Mouse (Mus musculus) MEL (cell line): ENCODE data around the gene Cacna1c. TPM values are rescaled to one million over a fixed set of nuclear protein-coding genes. Genes with fewer than 3 reads are reported as not detected.

Experiments used
- DNase-seq: peaks from one replicate; pipeline ENCODE4 v3.0.0; 2011; ENCODE audit warnings: low read depth, low spot score
- H3K27ac ChIP-seq: 2 replicates; pipeline ENCODE4 v1.5.1; 2012; ENCODE audit warnings: low read depth, mild to moderate bottlenecking, control low read depth, low read length, moderate library complexity; ENCODE audit not compliant: control insufficient read depth
- H3K27me3 ChIP-seq, 2 experiments: fragments of 150-350 bp in 1 of 2; sonication (generic) in 1 of 2; 2 replicates each; pipeline ENCODE4 v1.6.1; 2012; ENCODE audit warnings: low read length in 2 of 2, mild to moderate bottlenecking in 2 of 2, improper control_type of control experiment in 1 of 2, moderate library complexity in 1 of 2; ENCODE audit not compliant: insufficient read depth in 2 of 2, control insufficient read depth in 1 of 2
- H3K36me3 ChIP-seq, 2 experiments: 2 replicates each; pipeline ENCODE4 v1.6.1; 2012 to 2014; ENCODE audit warnings: low read length in 2 of 2, improper control_type of control experiment in 1 of 2, inconsistent platforms in 1 of 2, mild to moderate bottlenecking in 1 of 2; ENCODE audit not compliant: insufficient read depth in 2 of 2, control insufficient read depth in 1 of 2
- H3K4me1 ChIP-seq, 2 experiments: fragments of 150-350 bp in 1 of 2; sonication (generic) in 1 of 2; 2 replicates each; pipeline ENCODE4 v1.6.1; 2012; ENCODE audit warnings: low read length in 2 of 2, improper control_type of control experiment in 1 of 2, mild to moderate bottlenecking in 1 of 2; ENCODE audit not compliant: insufficient read depth in 2 of 2, control insufficient read depth in 1 of 2
- H3K4me3 ChIP-seq, 2 experiments: fragments of 150-350 bp in 1 of 2; sonication (generic) in 1 of 2; 2 replicates each; pipeline ENCODE4 v1.5.1; 2012; ENCODE audit warnings: low read depth in 2 of 2, low read length in 2 of 2, mild to moderate bottlenecking in 2 of 2, moderate library complexity in 2 of 2, control low read depth in 1 of 2, improper control_type of control experiment in 1 of 2; ENCODE audit not compliant: control insufficient read depth in 1 of 2, insufficient read depth in 1 of 2
- H3K79me2 ChIP-seq: 2 replicates; pipeline ENCODE4 v1.6.1; 2012; ENCODE audit warnings: mild to moderate bottlenecking, low read length, moderate library complexity; ENCODE audit not compliant: control insufficient read depth, poor library complexity, insufficient read depth
- H3K9ac ChIP-seq: 2 replicates; pipeline ENCODE4 v1.6.1; 2012; ENCODE audit warnings: low read depth, mild to moderate bottlenecking, control low read depth, low read length, moderate library complexity; ENCODE audit not compliant: control insufficient read depth, poor library complexity, severe bottlenecking
- H3K9me3 ChIP-seq: fragments of 150-350 bp; sonication (generic); replicated peaks from 2 replicates; pipeline ENCODE4 v1.6.1; 2012; ENCODE audit warnings: mild to moderate bottlenecking, low read length, improper control_type of control experiment, moderate library complexity; ENCODE audit not compliant: insufficient read depth
- E2F4 ChIP-seq: IDR thresholded peaks from 2 replicates; pipeline ENCODE4 v1.6.1; 2011; ENCODE audit warnings: low read depth, low read length, improper control_type of control experiment, borderline replicate concordance
- EP300 ChIP-seq, 2 experiments: IDR thresholded peaks; 2 replicates each; pipeline ENCODE4 v1.6.1; 2011; ENCODE audit warnings: improper control_type of control experiment in 2 of 2, low read length in 2 of 2, low read depth in 1 of 2, mild to moderate bottlenecking in 1 of 2
- GABPA ChIP-seq: IDR thresholded peaks from 2 replicates; pipeline ENCODE4 v1.6.1; 2012; ENCODE audit warnings: low read depth, mild to moderate bottlenecking, inconsistent platforms, low read length, improper control_type of control experiment, moderate library complexity
- GATA1 ChIP-seq: IDR thresholded peaks from 2 replicates; pipeline ENCODE4 v1.6.1; 2011; ENCODE audit warnings: low read depth, low read length, improper control_type of control experiment
- MAFK ChIP-seq: IDR thresholded peaks from 2 replicates; pipeline ENCODE4 v1.6.1; 2011; ENCODE audit warnings: low read depth, mild to moderate bottlenecking, low read length, improper control_type of control experiment, borderline replicate concordance
- MAZ ChIP-seq: IDR thresholded peaks from 2 replicates; pipeline ENCODE4 v1.6.1; 2012; ENCODE audit warnings: low read depth, mild to moderate bottlenecking, inconsistent platforms, low read length, improper control_type of control experiment
- MEF2A ChIP-seq: IDR thresholded peaks from 2 replicates; pipeline ENCODE4 v1.6.1; 2014; ENCODE audit warnings: low read depth, mild to moderate bottlenecking, inconsistent platforms, low read length, improper control_type of control experiment; ENCODE audit not compliant: poor library complexity, insufficient replicate concordance, severe bottlenecking; ENCODE audit errors: extremely low read depth
- MXI1 ChIP-seq: IDR thresholded peaks from 2 replicates; pipeline ENCODE4 v1.6.1; 2011; ENCODE audit warnings: mild to moderate bottlenecking, low read depth, low read length, improper control_type of control experiment
- NELFE ChIP-seq: IDR thresholded peaks from 2 replicates; pipeline ENCODE4 v1.6.1; 2011; ENCODE audit warnings: low read depth, low read length, improper control_type of control experiment
- NRF1 ChIP-seq: IDR thresholded peaks from 2 replicates; pipeline ENCODE4 v1.6.1; 2014; ENCODE audit warnings: low read depth, mild to moderate bottlenecking, inconsistent platforms, low read length, improper control_type of control experiment, moderate library complexity; ENCODE audit not compliant: poor library complexity, insufficient read depth, severe bottlenecking
- RAD21 ChIP-seq: IDR thresholded peaks from 2 replicates; pipeline ENCODE4 v1.6.1; 2011; ENCODE audit warnings: mild to moderate bottlenecking, low read depth, low read length, improper control_type of control experiment
- RCOR1 ChIP-seq: IDR thresholded peaks from 2 replicates; pipeline ENCODE4 v1.6.1; 2012; ENCODE audit warnings: low read depth, mild to moderate bottlenecking, inconsistent platforms, low read length, improper control_type of control experiment
- SIN3A ChIP-seq: IDR thresholded peaks from 2 replicates; pipeline ENCODE4 v1.6.1; 2012; ENCODE audit warnings: low read length, improper control_type of control experiment, inconsistent platforms
- TCF12 ChIP-seq: IDR thresholded peaks from 2 replicates; pipeline ENCODE4 v1.6.1; 2014; ENCODE audit warnings: low read depth, mild to moderate bottlenecking, inconsistent platforms, low read length, improper control_type of control experiment, moderate library complexity
- ZC3H11A ChIP-seq: IDR thresholded peaks from 2 replicates; pipeline ENCODE4 v1.6.1; 2012; ENCODE audit warnings: low read depth, mild to moderate bottlenecking, inconsistent platforms, low read length, improper control_type of control experiment
- ZMIZ1 ChIP-seq: IDR thresholded peaks from 2 replicates; pipeline ENCODE4 v1.6.1; 2012; ENCODE audit warnings: low read depth, mild to moderate bottlenecking, inconsistent platforms, low read length, improper control_type of control experiment, moderate library complexity
- polyA plus RNA-seq, 2 experiments: library from polyadenylated mRNA; stranded (reverse) in 1 of 2; unstranded in 1 of 2; fragments of >175 nt in 1 of 2; fragments of >200 nt in 1 of 2; gene quantifications; 2 replicates each; pipeline versions ENCODE4 v1.2.1 to v1.2.4; 2012; ENCODE audit warnings: low replicate concordance in 2 of 2, low read depth in 1 of 2; ENCODE audit not compliant: insufficient read length in 2 of 2, insufficient read depth in 1 of 2, missing spikeins in 1 of 2
- total RNA-seq: library from RNA; depleted of rRNA; stranded (reverse); fragments of 300-350 nt; gene quantifications from 2 replicates; pipeline ENCODE4 v1.2.3, GENCODE M21; 2012

Gene Cacna1c
- total and polyA plus RNA-seq, 3 experiments = 3.4 to 4.4 TPM; not detected in 1

GRCm38 (mm10) chr6:118858431-118858830 is 337.8 kb downstream of the Cacna1c start:
- H3K36me3 ChIP-seq = no peaks in the 10 kb centered on the region
- TF ChIP-seq SIN3A (no peak), MEF2A (no peak), MAFK (no peak), RAD21 (no peak), TCF12 (no peak), RCOR1 (no peak), EP300 (IDR thresholded peaks at IDR 0.05; ENCODE audit: low read depth in 1 of 2, low read length in 2 of 2) (no peak), NRF1 (no peak), E2F4 (no peak), ZC3H11A (no peak), MAZ (no peak)
- no peak overlapping the region for H3K9ac ChIP-seq
- no peak for DNase-seq
- H3K4me3 ChIP-seq = no peak overlapping the region
- H3K4me1 ChIP-seq = no peaks in the 10 kb centered on the region
- no peaks in the 10 kb centered on the region for H3K79me2 ChIP-seq
- H3K9me3 ChIP-seq = no peaks in the 10 kb centered on the region
- H3K27me3 ChIP-seq = peaks cover 2 to 5% of the 10 kb centered on the region in 2 experiments; a peak in 2 of 4 replicates
- no peak overlapping the region for H3K27ac ChIP-seq

DNA sequence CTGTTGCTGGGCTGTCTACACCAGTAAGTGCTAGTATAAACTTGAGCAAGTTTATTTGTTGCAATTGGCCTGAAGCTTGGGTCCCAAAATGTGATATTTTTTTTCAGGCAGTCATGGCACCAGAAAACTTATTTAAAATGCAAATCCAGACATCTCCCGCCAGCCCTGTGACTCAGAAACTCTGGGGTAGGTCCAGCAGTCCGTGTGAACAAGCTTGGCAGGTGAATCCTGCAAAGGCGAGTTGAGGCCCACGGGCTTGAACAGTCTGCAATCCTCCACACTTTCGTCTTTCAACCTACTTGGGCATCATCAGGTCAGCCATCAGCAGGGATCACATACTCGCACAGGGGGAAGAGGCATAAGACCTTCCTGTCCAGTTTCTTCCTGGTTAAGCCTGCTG is 344.1 kb downstream of the Cacna1c start:
- peaks cover 0 to 5% of the 10 kb centered on the region in 2 experiments; a peak in 1 of 4 replicates for H3K27me3 ChIP-seq
- peaks cover 0 to 4% of the 10 kb centered on the region in 2 experiments; a peak in 2 of 4 replicates for H3K36me3 ChIP-seq
- DNase-seq = no peak
- H3K4me3 ChIP-seq = no peak overlapping the region
- H3K9ac ChIP-seq = no peak overlapping the region
- TF ChIP-seq ZMIZ1 (no peak), ZC3H11A (no peak), GABPA (no peak), SIN3A (no peak), NELFE (no peak), MXI1 (no peak), GATA1 (no peak)
- peaks cover 0 to 6% of the 10 kb centered on the region in 2 experiments; a peak in 2 of 4 replicates for H3K4me1 ChIP-seq
- no peaks in the 10 kb centered on the region for H3K79me2 ChIP-seq
- no peak overlapping the region for H3K27ac ChIP-seq
- H3K9me3 ChIP-seq = no peaks in the 10 kb centered on the region
